In genomic region chr15:8633375-8633774, GRCm38 (mm10) we compare ENCODE assay signal across 10 mouse cellular contexts.
DNase-seq lines count a peak whose midpoint lies in the region; ATAC-seq and TF ChIP-seq lines count a peak whose summit lies in the region.
"Had no signal": no experiment of that assay in that cellular context is flagged by ENCODE, and none has a peak within 500 bp of the region (broad histone marks: within the 10 kb centered on the region; RNA-seq: fewer than 3 reads in every experiment).

No protein-coding gene starts in this region.

- ATAC-seq in hindbrain, embryonic 14.5 days (ENCODE audit: low FRiP score), result no peak
- ATAC-seq in hindbrain, embryonic 12.5 days (ENCODE audit: low FRiP score), result no peak
- peak; percentile 51; the same call in 1 of the 2 replicates for ATAC-seq in frontal cortex, adult (ENCODE audit: low TSS enrichment)
- no peak for ATAC-seq in midbrain, embryonic 15.5 days (replicated peaks)

- TF ChIP-seq EP300 in CH12.LX (IDR thresholded peaks at IDR 0.05; ENCODE audit: low read length), result 0 out of 2 replicates have a peak, but pooled peaks have one; percentile 14

- dilution Hi-C loops in CH12.LX (cut with MboI; ENCODE audit: extremely low pct_ligation_motif_present, extremely low pct_unique_long_range_greater_than_20kb, low sequenced_read_pairs), result no loop called here

- no peaks in the 10 kb centered on the region for H3K36me3 ChIP-seq in hindbrain, embryonic 14.5 days (replicated peaks; ENCODE audit: control insufficient read depth, insufficient read depth)
- H3K36me3 ChIP-seq in hindbrain, embryonic 12.5 days, result peaks cover 11% of the 10 kb centered on the region
- H3K36me3 ChIP-seq in CH12.LX (replicated peaks in 1 of 2; ENCODE audit: control insufficient read depth in 1 of 2, insufficient read depth in 1 of 2, low read length in 1 of 2), result peaks cover 10 to 13% of the 10 kb centered on the region in 2 experiments
- H3K36me3 ChIP-seq in midbrain, embryonic 15.5 days (replicated peaks), result no peaks in the 10 kb centered on the region

- H3K4me1 ChIP-seq in hindbrain, embryonic 14.5 days (replicated peaks; ENCODE audit: control insufficient read depth, insufficient read depth, low read length), result peaks cover 9% of the 10 kb centered on the region; the same call in 1 of the 2 replicates
- peaks cover 18% of the 10 kb centered on the region for H3K4me1 ChIP-seq in hindbrain, embryonic 12.5 days
- H3K4me1 ChIP-seq in CH12.LX (ENCODE audit: control insufficient read depth in 1 of 2, insufficient read depth in 2 of 2), result peaks cover 0 to 11% of the 10 kb centered on the region in 2 experiments; a peak in 1 of 4 replicates
- H3K4me1 ChIP-seq in midbrain, embryonic 15.5 days, result 0 out of 2 replicates have a peak, but pooled peaks cover 6% of the 10 kb centered on the region

- no peaks in the 10 kb centered on the region for H3K9me3 ChIP-seq in hindbrain, embryonic 14.5 days (ENCODE audit: control insufficient read depth, low read length)
- H3K9me3 ChIP-seq in hindbrain, embryonic 12.5 days (replicated peaks), result no peaks in the 10 kb centered on the region
- no peaks in the 10 kb centered on the region for H3K9me3 ChIP-seq in CH12.LX (replicated peaks; ENCODE audit: low read length)
- no peaks in the 10 kb centered on the region for H3K9me3 ChIP-seq in midbrain, embryonic 15.5 days
- H3K9me3 ChIP-seq: embryonic facial prominence, embryonic 15.5 days; limb, embryonic 12.5 days had no signal

- no peak overlapping the region for H3K27ac ChIP-seq in hindbrain, embryonic 14.5 days
- H3K27ac ChIP-seq in hindbrain, embryonic 12.5 days, result no peak overlapping the region
- H3K27ac ChIP-seq in CH12.LX (ENCODE audit: insufficient read depth, low read depth), result no peak overlapping the region
- no peak overlapping the region for H3K27ac ChIP-seq in midbrain, embryonic 15.5 days
- H3K27ac ChIP-seq: embryonic facial prominence, embryonic 15.5 days had no signal

- H3K79me2 ChIP-seq in CH12.LX (replicated peaks; ENCODE audit: control insufficient read depth, extremely low read depth, insufficient read depth, poor library complexity, severe bottlenecking), result no peaks in the 10 kb centered on the region

- intact Hi-C loops in left cerebral cortex, postnatal 25 days (cut with DNase I), result no loop called here

- in situ Hi-C loops in CH12.LX (cut with MboI; ENCODE audit: low pct_ligation_motif_present, low pct_unique_long_range_greater_than_20kb, low sequenced_read_pairs), result loop anchor here (10.0 kb wide), 2 partner anchors 131 to 261 kb away; no protein-coding TSS in a partner anchor

- peak; percentile 47 for TF ChIP-seq RAD21 in CH12.LX (IDR thresholded peaks at IDR 0.05; ENCODE audit: low read depth, low read length)

- no peak for TF ChIP-seq POLR2A in CH12.LX (IDR thresholded peaks at IDR 0.05; ENCODE audit: low read depth, low read length)

- no peak overlapping the region for H3K9ac ChIP-seq in hindbrain, embryonic 14.5 days
- H3K9ac ChIP-seq in hindbrain, embryonic 12.5 days, result no peak overlapping the region
- no peak overlapping the region for H3K9ac ChIP-seq in CH12.LX (ENCODE audit: insufficient read depth, low read depth)
- no peak overlapping the region for H3K9ac ChIP-seq in midbrain, embryonic 15.5 days
- H3K9ac ChIP-seq: embryonic facial prominence, embryonic 15.5 days; limb, embryonic 12.5 days had no signal

- H3K4me2 ChIP-seq in hindbrain, embryonic 14.5 days (replicated peaks), result no peak overlapping the region
- H3K4me2 ChIP-seq in hindbrain, embryonic 12.5 days (replicated peaks), result no peak overlapping the region
- no peak overlapping the region for H3K4me2 ChIP-seq in CH12.LX (ENCODE audit: insufficient read depth, low read depth, poor library complexity, severe bottlenecking)
- H3K4me2 ChIP-seq in midbrain, embryonic 15.5 days, result no peak overlapping the region
- H3K4me2 ChIP-seq: embryonic facial prominence, embryonic 15.5 days; limb, embryonic 12.5 days had no signal

- TF ChIP-seq CTCF in CH12.LX (conservative IDR thresholded peaks at IDR 0.05 in 1 of 2, IDR thresholded peaks at IDR 0.05 in 1 of 2; ENCODE audit: low read depth in 2 of 2, low read length in 2 of 2), result peak; percentile 81 to 89

- H3K27me3 ChIP-seq in hindbrain, embryonic 14.5 days (ENCODE audit: control insufficient read depth, insufficient read depth, low read length), result 0 out of 2 replicates have a peak, but pooled peaks cover 6% of the 10 kb centered on the region
- H3K27me3 ChIP-seq in hindbrain, embryonic 12.5 days, result peaks cover 7% of the 10 kb centered on the region; the same call in 1 of the 2 replicates
- H3K27me3 ChIP-seq in CH12.LX (replicated peaks), result no peaks in the 10 kb centered on the region
- peaks cover 6% of the 10 kb centered on the region; the same call in 1 of the 2 replicates for H3K27me3 ChIP-seq in midbrain, embryonic 15.5 days (replicated peaks)
- H3K27me3 ChIP-seq: embryonic facial prominence, embryonic 15.5 days had no signal

- 51% methylated on average over 6 of the region's 6 CpGs for WGBS in hindbrain, embryonic 14.5 days
- WGBS in hindbrain, embryonic 12.5 days, result 61% methylated on average over 6 of the region's 6 CpGs
- 62% methylated on average over 6 of the region's 6 CpGs for WGBS in midbrain, embryonic 15.5 days

- H3K4me3 ChIP-seq in hindbrain, embryonic 14.5 days (replicated peaks; ENCODE audit: low read length), result no peak overlapping the region
- no peak overlapping the region for H3K4me3 ChIP-seq in hindbrain, embryonic 12.5 days
- no peak overlapping the region for H3K4me3 ChIP-seq in CH12.LX (replicated peaks in 1 of 3; ENCODE audit: low read depth in 2 of 3, low read length in 2 of 3, poor library complexity in 1 of 3)
- no peak overlapping the region for H3K4me3 ChIP-seq in midbrain, embryonic 15.5 days
- H3K4me3 ChIP-seq: embryonic facial prominence, embryonic 15.5 days; limb, embryonic 12.5 days had no signal

- DNase-seq in hindbrain, embryonic 14.5 days (ENCODE audit: low spot score), result peak; percentile 56
- peak; percentile 72 for DNase-seq in CH12.LX (ENCODE audit: extremely low read depth)
- peak; percentile 67 for DNase-seq in adrenal gland, postnatal 25 days
- DNase-seq in left cerebral cortex, postnatal 25 days (ENCODE audit: low spot score in 2 of 2), result peak; percentile 55 to 65
- DNase-seq in retina, postnatal 7 days (ENCODE audit: low read depth, low spot score), result peak; percentile 41

TF ChIP-seq in CH12.LX, 34 proteins besides CTCF, POLR2A, EP300 and RAD21:
- TF ChIP-seq KAT2A (IDR thresholded peaks at IDR 0.05; ENCODE audit: insufficient replicate concordance, low read length) (no peak), PAX5 (IDR thresholded peaks at IDR 0.05; ENCODE audit: low read length) (no peak), SMC3 (IDR thresholded peaks at IDR 0.05; ENCODE audit: low read depth, low read length) (peak; percentile 50), ETS1 (conservative IDR thresholded peaks at IDR 0.05; ENCODE audit: low read depth, low read length) (no peak)
